Mouse (Mus musculus): ENCODE data around the gene Zfp341.

DNA sequence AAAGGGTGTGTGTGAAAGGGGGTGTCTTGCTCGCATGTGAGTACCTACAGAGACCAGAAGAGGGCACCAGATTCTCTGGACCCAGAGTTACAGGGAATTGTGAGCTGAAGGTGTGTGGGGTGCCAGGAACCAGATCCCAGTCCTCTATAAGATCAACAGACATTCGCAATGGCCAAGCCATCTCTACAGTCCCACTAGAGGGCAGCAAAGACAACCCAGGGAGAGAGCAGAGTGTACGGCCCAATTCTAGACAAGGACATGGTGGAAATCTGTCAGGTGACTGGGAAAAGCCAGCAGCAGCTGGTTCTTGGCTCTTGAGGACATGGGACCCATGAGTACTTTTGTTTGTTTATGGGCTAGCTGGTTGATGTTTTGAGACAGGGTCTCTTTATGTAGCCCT lies 20.1 kb upstream of the Zfp341 start:
- TF ChIP-seq POLR2A (IDR thresholded peaks at IDR 0.05; ENCODE audit: borderline replicate concordance, control insufficient read depth, low read depth, low read length) (no peak), CTCF (IDR thresholded peaks at IDR 0.05; ENCODE audit: control insufficient read depth, insufficient read depth, low read length) (peak; percentile 80)

All from bone marrow, adult 2 months (tissue).